Mouse (Mus musculus): ENCODE measurements around the gene Kpna7.
"Not testable (repeated sequence)": the region's sequence is repeated elsewhere in the genome, so short reads cannot be mapped to it uniquely, and the experiment has no call there.

The Kpna7 gene

GRCm38 (mm10) chr5:145101451-145101850 lies 17.6 kb upstream of the Kpna7 start:
- DNase-seq: not testable (repeated sequence)

- no peak for DNase-seq
These were observed 17.1 kb upstream of the Kpna7 start for GRCm38 (mm10) chr5:145100960-145101359.

- DNase-seq: no peak
These were observed 14.6 kb upstream of the Kpna7 start for GRCm38 (mm10) chr5:145098340-145098821.

GRCm38 (mm10) chr5:145096195-145096594 lies 12.4 kb upstream of the Kpna7 start:
- DNase-seq: no peak

GRCm38 (mm10) chr5:145089878-145090277 lies 6.0 kb upstream of the Kpna7 start:
- DNase-seq: no peak

GRCm38 (mm10) chr5:145088186-145088585 lies 4.4 kb upstream of the Kpna7 start:
- no peak for DNase-seq

- no peak for DNase-seq
These were observed 992 bp upstream of the Kpna7 start for GRCm38 (mm10) chr5:145084822-145085221.

- peak; percentile 6 for DNase-seq
These were observed 629 bp downstream of the Kpna7 start for GRCm38 (mm10) chr5:145083201-145083600.

GRCm38 (mm10) chr5:145081866-145082613 lies 1.8 kb downstream of the Kpna7 start:
- no peak for DNase-seq

GRCm38 (mm10) chr5:145075081-145075480 lies 8.7 kb downstream of the Kpna7 start:
- DNase-seq: no peak

- no peak for DNase-seq
These were observed 12.5 kb downstream of the Kpna7 start for GRCm38 (mm10) chr5:145071342-145071741.

GRCm38 (mm10) chr5:145069707-145070106 lies 14.1 kb downstream of the Kpna7 start:
- DNase-seq: peak; percentile 32

GRCm38 (mm10) chr5:145068863-145069262 lies 15.0 kb downstream of the Kpna7 start:
- DNase-seq: no peak

GRCm38 (mm10) chr5:145064765-145065340 lies 19.0 kb downstream of the Kpna7 start:
- DNase-seq: no peak

- DNase-seq: no peak
These were observed 24.3 kb downstream of the Kpna7 start for GRCm38 (mm10) chr5:145059524-145059923.

- no peak for DNase-seq
These were observed 25.1 kb downstream of the Kpna7 start for GRCm38 (mm10) chr5:145058722-145059121.

GRCm38 (mm10) chr5:145057907-145058306 lies 25.9 kb downstream of the Kpna7 start:
- no peak for DNase-seq

- DNase-seq: not testable (repeated sequence)
These were observed 29.6 kb downstream of the Kpna7 start for GRCm38 (mm10) chr5:145054187-145054586.

- DNase-seq: not testable (repeated sequence)
These were observed 41.1 kb downstream of the Kpna7 start, which contains the start of gene 1700018F24Rik for GRCm38 (mm10) chr5:145042690-145043089. Gene 1700018F24Rik (plus strand): TSS chr5:145042990.

GRCm38 (mm10) chr5:145041628-145042027 lies 42.2 kb downstream of the Kpna7 start:
- DNase-seq: no peak

- not testable (repeated sequence) for DNase-seq
These were observed 51.4 kb downstream of the Kpna7 start, which contains the start of gene Gm4871 for GRCm38 (mm10) chr5:145032391-145032790. Gene Gm4871 (minus strand): TSS chr5:145032754.

GRCm38 (mm10) chr5:145030476-145030875 lies 53.4 kb downstream of the Kpna7 start:
- not testable (repeated sequence) for DNase-seq

GRCm38 (mm10) chr5:145020712-145021111 lies 63.1 kb downstream of the Kpna7 start:
- not testable (repeated sequence) for DNase-seq

GRCm38 (mm10) chr5:145020254-145020653 lies 63.6 kb downstream of the Kpna7 start:
- DNase-seq: not testable (repeated sequence)
